Mouse (Mus musculus) lung, postnatal 14 days (tissue): ENCODE data around the gene Olfr884.

Experiments
- DNase-seq: peaks from one replicate; pipeline ENCODE4 v3.0.0; 2021

Olfr884 gene

DNA sequence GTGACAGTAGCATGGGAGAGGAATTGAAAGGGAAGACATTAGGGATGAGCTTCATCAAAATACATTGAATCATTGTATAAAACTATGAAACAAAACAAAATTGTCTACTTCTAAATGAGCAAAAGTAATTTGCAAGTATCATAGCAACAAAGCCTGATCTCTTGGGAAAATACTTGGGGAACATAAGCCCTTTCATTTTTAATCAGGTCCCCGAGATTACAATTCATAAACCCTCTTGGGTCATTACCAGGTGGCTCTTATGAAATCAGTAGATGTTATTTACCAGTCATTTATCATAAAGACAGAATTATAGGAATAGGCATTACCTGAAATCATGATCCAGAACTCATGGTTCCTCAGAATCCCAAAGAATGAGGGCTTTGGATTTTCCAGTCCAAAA is at the start of gene Olfr884:
Gene Olfr884, plus strand, starts transcription at position 301 of the 400 bp plus-strand sequence.
- DNase-seq = no peak

DNA sequence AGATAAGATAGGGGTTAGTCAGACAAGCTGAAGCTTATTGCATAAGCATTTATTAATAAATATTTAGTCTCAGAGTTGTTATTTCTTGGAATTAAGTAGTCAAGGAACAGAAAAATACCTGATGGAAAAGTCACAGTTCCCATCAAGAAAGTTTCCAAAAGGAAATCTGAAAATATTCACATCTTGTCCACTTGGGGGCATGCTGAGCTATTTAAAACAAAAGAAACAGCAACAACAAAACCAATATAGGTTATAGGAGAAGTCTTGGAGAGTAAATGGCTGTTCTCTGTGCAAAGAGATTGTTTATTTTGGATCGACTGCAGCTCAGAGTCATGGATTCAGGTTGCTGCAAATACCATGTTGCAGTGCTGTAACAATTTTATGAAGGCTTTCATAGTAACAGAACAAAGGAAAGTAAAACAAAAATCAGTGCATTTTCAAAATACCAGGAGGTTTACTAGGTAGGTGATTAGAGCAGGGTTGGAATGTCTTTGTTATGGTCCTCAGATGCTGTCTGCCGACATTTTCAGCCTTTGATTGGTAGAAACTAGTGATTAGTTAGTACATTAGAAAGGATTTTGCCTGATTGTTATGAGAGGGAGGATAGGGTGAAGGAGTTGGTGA is 47.7 kb upstream of the Olfr884 start:
- no peak for DNase-seq

- no peak for DNase-seq
Observed at GRCm38 (mm10) chr9:38000021-38000420, 46.3 kb upstream of the Olfr884 start.

DNA sequence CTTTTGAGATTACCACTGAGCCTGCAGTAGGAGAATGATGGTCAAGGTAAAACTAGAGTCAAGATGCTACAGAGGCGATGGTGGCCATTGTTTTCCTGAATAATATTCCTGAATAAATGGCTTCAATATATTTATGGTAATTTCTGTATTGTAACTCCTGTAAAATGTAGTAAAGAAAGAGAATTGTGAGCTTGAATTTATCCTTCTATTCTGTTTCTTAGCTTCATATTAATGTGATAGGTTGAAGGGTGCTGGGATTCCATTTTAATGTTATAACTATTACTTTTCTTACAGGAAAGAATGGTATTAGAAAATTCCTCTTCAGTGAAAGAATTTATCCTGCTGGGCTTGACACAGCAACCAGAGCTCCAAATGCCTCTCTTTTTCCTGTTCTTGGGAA is 20.8 kb upstream of the Olfr884 start, which contains the start of gene Olfr883:
Gene Olfr883, plus strand, starts transcription at position 301 of the 400 bp plus-strand sequence.
- no peak for DNase-seq

DNA sequence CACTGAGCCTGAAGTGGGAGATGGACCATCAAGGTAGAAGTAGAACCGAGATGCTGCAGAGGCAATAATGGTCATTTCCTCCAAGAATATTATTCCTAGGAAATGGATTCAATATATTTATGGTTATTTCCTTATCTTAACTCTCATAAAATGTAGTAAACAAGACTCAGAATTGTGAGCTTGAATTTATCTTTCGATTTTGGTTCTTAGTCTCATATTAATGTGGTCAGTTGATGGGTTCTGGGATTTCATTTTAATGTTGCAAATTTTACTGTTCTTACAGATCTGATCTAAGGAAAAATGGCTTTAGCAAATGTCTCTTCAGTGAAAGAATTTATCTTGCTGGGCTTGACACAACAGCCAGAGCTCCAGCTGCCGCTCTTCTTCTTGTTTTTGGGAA is 14.7 kb downstream of the Olfr884 start, which contains the start of gene Olfr885:
Gene Olfr885, plus strand, starts transcription at position 301 of the 400 bp plus-strand sequence.
- no peak for DNase-seq

DNA sequence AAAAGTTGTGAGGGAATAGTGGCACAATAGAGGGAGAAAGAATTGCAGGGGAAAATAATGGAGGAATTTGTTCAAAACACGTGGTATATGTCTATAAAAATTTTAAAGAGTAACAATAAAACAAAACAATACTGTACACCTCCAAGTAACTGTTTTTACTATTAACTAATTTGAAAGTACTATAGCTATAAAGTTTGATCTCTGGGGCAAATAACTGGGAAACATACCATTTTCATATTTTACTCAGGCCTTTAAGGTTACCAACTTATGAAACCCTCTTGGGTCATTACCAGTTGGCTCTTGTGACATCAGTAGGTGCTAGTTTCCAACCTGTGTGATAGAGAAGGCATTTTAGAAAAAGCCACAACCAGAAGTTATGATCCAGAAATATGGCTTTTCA is 37.4 kb downstream of the Olfr884 start, which contains the start of gene Olfr887:
Gene Olfr887, plus strand, starts transcription at position 301 of the 400 bp plus-strand sequence.
- no peak for DNase-seq
